Mouse (Mus musculus): ENCODE data around the gene Hrasls.

Gene Hrasls

DNA sequence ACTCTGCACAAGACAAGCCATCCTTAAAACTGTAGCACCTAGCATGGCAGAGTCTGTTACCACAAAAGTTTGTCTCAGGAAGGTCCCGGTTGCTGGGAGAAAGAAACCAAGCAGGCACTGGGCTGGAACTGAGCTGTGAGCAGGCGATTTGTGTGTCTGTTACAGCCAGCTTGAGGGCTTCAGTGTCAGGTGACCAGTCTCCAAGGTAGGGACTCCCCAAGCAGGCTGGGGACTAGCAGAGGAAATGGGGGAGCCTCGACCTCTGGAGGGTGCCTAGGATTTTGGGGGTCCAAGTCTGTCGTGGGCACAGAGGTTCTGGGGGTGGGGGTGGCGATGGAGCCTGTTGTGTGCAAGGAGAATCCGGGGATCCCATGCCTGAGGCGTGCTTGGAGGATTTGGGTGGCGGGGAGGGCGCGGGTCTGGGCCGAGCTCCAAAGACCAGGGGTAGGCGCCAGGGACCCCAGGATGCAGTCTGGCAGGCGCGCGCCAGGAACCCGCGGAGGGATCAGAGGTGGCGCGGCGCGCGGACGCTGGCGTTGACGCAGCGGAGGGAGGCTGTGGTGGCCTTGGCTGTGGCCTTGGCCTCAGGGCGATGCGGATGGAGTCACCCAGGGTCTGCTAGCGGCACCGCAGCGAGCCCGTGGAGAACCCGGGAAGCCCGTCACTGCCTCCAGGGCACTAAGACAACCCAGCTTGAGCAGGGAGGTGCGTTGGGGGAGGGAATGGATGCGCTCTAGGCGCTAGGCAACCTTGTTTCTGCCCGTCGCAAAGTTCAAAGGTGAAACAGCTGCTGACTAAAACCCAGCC is at the start of gene Hrasls:
Gene Hrasls (plus strand): TSS at position 91 of the 807 bp plus-strand sequence.
- peak; percentile 52 to 62 for DNase-seq (ENCODE audit: low spot score in 2 of 2)

DNA sequence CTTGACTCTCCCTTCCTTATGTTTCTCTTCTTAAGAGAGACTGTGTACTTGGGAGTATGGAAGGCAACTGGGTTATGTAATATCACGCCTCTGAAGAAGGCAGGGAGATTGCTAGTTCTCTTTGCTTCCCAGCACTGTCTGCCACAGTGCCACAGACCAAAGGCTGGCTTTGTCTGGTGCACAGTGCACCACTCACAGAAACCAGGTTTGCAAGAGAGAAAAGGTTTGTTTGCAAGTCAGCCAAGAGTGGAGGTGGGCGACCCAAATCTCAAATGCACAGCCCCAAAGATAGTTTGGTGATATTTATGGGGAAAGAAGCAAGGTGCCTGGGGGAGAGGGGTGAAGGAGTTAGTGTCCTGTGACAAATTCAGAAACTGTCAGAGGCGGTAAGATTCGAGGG is 47.2 kb upstream of the Hrasls start:
- peak in 1 of 2 experiments; percentile 25 for DNase-seq (ENCODE audit: low spot score in 2 of 2)

DNA sequence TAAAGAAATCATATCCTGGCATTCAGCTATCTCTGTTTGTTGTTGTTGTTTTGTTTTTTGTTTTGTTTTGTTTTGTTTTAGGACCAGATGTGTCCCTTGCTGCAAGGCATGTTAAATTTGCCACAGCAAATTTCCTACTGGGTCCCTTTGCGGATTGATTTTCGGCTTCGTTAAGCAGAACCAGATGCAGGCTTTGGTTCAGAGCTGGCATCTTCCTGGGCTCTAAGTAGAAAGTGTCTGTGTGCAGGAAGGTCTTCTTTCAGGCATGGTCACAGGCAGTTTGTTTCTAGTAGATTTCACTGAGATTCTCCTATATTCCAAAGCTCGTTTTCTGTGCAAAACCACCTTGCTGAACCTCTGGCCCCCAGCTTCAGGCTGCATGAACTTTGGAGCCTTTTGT is 42.4 kb upstream of the Hrasls start:
- DNase-seq (ENCODE audit: low spot score in 2 of 2): no peak

DNA sequence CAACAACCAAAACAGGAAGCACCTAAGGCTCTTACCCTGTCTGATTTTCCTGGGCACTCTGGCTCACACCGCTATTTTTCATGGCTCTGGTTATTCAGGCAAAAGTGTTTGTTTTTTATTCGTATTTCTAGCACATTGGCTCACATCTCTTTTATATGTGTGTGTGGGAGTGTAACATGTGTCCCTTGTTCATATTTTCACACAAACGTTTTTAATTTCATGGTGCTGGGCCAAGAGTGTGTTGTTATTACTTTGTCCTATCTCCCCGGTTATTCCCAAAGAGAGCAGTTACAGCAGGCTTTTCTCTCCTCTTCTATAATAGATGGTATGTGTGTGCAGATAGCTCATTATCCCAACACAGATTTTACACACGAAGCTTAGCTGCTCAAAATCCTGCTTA is 37.8 kb upstream of the Hrasls start:
- DNase-seq (ENCODE audit: low spot score in 2 of 2): peak in 1 of 2 experiments; percentile 15

DNA sequence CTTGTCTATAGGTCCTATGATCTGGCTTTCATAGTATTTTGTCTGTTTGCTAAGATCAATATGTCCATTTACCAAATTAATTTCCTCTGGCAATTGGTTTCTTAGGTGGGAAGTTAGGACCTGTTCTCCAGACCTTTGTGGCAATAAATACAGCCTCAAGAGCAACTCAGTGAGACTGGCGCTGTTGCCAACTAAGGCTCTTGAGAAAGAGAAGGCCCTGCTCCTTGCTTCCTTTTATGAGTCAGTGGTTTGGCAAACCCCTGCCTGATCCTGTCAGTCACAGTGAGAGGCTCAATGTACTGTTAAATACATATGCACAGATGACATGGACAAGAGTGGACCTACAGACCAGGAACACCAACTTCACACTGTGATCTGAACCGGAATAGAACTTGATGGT is 36.3 kb upstream of the Hrasls start:
- DNase-seq (ENCODE audit: low spot score in 2 of 2): no peak

DNA sequence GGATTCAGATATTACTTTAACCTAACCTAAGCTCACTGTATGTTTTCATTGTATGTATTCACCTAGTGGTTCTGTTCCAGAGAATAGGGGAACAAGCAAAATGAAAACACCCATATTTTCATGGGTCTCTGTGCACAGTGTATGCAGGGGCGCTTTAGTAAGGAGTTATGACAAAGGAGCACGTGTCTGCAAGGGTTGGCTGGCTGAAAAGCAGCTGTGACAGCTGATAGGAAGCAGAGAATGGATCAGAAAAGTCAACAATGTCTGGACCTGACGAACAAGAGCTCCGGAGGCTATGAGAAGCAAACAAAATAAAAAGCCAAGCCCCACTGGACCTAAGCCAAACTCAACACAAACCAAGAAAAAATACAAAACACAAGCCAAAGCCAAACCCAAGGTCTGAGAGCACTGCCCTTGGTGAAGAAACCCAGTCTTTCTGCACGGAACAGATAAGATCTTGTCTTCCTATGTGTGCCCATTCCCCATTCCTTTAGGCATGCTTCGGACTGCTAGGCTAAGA is 34.6 kb upstream of the Hrasls start:
- peak in 1 of 2 experiments; percentile 19 for DNase-seq (ENCODE audit: low spot score in 2 of 2)

DNA sequence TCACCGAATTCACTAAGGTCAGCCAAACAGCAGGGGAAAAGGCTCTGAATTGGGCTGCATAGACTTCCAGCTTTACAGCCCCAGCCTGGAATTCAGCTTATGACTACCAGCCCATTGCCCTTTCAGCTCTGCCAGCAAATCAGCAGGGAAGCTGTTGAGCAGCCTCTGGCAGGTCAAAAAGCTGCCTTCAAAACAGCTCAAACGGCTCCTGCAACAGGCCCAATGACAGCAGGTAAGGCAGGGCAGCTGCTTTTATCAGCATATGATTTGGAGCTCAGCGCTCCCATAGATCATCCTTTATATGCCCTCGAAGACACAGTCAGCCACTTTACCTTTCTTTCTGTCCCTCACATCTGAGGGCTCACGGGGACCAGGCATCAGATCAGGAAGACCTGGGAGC is 16.6 kb upstream of the Hrasls start:
- no peak for DNase-seq (ENCODE audit: low spot score in 2 of 2)

DNA sequence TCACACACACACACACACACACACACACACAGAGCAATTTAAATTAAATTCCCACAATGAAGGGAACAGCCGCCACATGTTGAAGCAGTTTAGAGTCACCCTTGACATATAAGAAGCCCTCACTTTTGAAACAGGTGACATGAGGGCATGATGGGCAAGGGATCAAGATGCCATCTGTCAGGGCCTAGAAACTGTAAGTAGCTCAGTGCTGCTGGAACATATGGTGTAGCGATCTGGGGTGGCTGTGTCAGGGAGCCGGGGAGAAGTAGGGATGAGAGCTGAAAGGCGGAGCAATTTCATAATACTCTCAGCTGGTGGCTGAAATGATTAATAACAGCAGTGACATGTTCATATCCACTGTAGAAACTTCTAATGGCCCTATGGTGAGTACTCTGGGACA is 15.5 kb upstream of the Hrasls start:
- no peak for DNase-seq (ENCODE audit: low spot score in 2 of 2)

DNA sequence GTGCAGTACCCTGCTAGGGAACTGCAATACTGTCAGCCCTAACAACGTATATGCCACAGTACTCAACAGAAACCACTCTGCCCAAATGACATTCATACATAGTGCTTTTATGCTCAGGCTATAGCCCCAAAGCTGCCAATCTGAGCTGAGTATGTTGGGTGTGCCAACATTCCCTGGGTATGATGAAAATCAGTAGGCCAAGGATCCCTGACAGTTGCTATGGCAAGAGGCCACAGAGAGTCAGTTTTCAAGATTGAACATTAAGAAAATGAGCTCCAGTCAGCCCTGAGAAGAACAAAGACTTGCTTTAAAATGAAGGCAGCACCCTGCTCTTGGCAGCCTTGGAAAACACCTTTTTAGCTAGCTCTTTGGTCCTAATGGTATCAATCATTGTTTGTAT is 14.3 kb upstream of the Hrasls start:
- no peak for DNase-seq (ENCODE audit: low spot score in 2 of 2)

DNA sequence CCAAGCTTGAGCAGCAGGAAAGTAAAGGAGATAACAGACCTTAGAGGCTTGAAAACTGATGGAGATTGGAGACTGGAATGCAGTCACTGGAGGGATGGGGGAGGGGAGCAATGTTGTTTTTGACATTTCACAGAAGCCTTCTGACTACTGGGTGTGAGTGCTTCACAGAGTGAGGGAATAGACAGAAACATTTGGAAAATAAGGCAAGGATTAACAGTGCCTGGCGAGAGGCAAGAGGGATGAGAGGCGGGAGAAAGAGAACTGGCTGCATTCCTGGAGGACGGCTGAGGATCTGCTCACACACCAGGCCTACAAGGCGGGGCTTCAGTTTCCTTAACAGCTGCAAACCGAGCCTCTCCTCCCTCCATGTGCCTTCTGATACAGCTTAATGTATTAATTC is 11.0 kb upstream of the Hrasls start:
- DNase-seq (ENCODE audit: low spot score in 2 of 2): peak; percentile 57 to 71

DNA sequence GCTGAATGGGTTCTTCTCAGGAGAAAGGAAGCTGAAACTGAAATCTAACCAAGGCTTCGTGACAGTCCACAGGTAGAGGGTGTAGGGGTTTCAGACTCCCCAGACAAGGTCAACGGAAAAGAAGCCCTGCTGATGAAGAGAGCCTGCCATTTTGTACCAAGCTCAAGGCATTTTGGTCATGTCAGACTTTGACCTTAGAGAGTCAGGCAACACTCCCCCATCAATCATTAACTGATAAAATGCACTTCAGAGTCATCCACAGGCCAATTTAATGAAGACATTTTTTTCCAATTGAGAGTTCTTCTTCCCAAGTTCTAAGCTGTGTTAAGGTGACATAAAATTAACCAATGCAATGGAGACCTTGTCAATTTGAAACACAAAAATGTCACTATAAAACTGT is 8.3 kb upstream of the Hrasls start:
- no peak for DNase-seq (ENCODE audit: low spot score in 2 of 2)

DNA sequence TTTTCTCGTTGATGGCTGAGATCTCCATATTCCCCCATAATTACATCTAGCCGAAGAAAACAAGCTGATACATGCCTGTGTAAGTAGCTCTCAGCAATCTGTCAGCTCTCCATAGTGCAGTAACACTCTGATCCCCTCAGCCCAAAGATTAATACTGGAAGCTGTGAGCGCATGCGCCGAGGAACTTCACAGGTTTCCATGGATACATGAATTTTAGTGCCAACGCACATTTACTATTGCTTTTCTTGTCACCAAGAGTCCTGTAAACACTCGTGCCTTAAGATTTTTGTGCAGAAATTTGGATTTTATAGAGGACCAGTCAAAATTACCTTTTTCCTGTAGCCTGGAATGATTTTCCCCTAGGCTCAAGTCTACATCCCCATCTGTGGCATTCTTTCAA is 4.6 kb upstream of the Hrasls start:
- peak; percentile 71 to 73 for DNase-seq (ENCODE audit: low spot score in 2 of 2)

DNA sequence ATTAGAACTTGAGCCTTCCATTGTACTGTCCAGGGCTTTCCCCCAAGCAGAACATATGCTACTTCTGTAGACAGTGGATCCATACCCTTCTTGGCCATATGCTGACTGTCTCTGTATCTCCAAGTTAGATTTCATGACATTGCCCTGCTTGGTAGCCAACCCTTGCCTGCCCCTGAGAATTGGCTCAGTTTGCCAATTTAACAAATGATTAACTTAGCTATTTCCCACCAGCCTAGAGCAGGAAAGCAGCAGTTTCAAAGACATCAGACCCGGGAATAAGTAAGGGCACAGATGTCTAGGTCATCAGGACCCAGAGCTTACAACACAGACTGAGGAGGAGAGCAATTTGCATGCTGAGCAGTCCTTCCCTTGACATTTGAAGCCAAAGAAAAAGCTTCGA is 3.9 kb upstream of the Hrasls start:
- DNase-seq (ENCODE audit: low spot score in 2 of 2): no peak

DNA sequence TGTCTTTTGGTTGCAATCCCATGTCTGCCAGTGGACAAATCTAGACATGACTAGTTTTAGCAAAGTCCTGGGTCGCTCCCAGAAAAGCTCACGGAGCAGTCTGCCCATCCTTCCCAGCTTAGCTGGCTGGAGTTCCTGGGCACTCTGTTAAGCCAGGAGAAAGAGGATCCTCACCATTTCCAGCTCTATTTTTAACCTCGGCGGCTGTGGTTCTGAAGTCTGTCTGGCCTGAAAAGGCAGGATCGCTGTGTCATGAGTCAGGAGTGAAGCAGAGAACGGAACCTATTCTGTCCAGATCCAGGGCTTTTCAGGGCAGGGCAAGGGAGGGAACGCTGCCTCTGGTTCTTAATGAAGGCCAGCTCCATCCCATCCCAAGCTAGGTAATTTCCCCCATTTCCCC is 654 bp upstream of the Hrasls start:
- DNase-seq (ENCODE audit: low spot score in 2 of 2): peak; percentile 36 to 49

DNA sequence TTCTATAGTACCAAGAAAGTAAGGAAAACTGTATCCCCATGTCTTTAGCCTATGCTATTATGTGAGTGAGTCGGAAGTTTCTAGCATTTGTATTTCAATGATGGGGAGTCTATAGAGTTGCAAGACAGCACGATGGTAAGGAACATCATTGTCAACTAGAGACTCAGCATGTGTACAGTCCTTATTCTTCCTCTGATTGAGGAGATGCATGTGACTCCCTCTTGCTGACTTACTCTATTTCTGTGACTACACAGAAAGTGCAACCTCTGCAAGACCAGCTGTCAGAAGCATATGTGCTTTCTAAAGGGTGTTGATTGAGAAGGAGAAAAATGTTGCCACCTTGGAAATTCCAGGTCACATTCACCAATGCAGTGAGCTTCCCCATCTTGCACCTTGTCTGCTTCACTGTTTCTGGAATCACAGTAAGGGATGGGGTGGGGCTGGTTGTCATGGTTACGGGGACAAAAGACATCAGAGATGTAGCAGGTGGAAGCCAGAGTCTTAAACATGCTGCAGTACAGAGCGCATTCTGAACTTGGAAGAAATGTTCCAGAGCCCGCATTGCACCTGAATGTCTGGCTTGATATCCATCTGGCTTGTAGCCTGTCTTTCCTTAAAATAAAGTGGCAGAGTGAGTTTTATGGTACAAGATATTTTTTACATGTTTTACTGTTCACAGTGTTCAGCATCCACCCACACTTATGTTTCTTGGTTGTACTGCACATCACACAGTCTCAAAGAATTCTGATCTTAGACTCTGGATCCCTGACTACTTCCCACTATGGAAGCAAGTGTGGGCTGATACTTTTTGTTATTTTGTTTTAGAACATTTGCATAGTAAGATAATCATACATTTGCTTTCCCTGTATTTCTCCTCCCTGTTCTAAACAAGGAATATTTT is 7.2 kb downstream of the Hrasls start:
- DNase-seq (ENCODE audit: low spot score in 2 of 2): peak; percentile 78 to 86

DNA sequence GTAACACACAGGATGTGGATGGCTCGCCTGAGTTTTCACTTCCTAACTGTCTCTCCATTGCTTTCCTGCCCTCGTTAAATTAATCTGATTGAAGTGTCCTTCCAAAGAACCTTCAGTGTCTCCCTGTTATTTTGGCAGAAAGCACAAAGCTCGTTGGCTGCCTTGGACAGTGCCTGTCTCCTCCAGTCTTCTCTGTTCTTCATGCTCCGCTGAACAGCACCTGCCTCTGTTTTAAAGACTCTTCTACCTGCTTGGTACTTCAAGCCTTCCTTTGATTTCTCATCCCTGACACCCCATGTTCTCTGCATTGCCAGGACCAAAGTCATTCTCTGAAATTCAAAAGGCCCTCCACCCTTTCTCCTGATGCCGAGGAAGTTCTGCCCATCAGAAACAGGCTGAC is 26.5 kb downstream of the Hrasls start:
- DNase-seq (ENCODE audit: low spot score in 2 of 2): no peak

DNA sequence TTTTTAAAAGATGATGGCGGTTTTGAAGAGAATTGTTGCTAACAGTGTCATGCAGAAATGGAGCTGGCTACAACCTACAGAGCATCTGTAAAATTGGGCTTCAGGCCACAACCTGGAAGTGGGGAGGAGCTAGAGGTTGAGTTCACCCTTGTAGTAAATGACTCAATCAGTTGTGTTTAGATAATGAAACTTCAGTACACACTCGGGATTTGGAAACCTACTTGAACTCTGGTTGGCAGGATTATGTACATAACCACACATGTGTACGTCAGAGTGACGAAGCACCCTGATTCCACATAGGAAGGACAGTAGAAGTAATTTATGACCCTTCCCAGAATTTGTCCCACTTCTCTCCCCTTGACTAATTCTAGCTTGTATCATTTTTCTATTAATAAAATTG is 44.8 kb downstream of the Hrasls start:
- no peak for DNase-seq (ENCODE audit: low spot score in 2 of 2)
